Mouse (Mus musculus) liver, embryonic 14.5 days (tissue): ENCODE measurements at regions not wholly inside any gene's neighbourhood (a gene's known extent, or its start where the extent isn't known, plus 50 kb on each side); places are given as distances from the start of the nearest gene placed in this dataset.

Experiments used
- CTCF ChIP-seq: IDR thresholded peaks from 2 replicates; pipeline ENCODE4 v1.5.1; 2016; ENCODE audit warnings: antibody characterized with exemption, low read depth, control low read depth
- EP300 ChIP-seq: IDR thresholded peaks from 2 replicates; pipeline ENCODE4 v1.6.1; 2016; ENCODE audit warnings: antibody characterized with exemption, low read depth

- no peak for TF ChIP-seq CTCF
- no peak for TF ChIP-seq EP300
Observed at GRCm38 (mm10) chr11:55816566-55816965, 208.6 kb upstream of the Glra1 start.
